Mouse (Mus musculus): ENCODE data around the gene B3galt6. TPM values are rescaled to one million over a fixed set of nuclear protein-coding genes. Genes with fewer than 3 reads are reported as not detected.

B3galt6 gene
- 10 to 100 TPM; 10.4 to 11.2 TPM for total RNA-seq (2021)

- peak; percentile 72 to 89 for DNase-seq (ENCODE audit: extremely low spot score in 1 of 2, low spot score in 1 of 2)
Observed at GRCm38 (mm10) chr4:155992241-155992905, at the start of gene B3galt6, which contains the start of gene Sdf4. Gene B3galt6 (minus strand): TSS chr4:155992649. Gene Sdf4 (plus strand): TSS chr4:155992872.

GRCm38 (mm10) chr4:156034901-156035300 is 42.5 kb upstream of the B3galt6 start:
- DNase-seq (ENCODE audit: extremely low spot score in 1 of 2, low spot score in 1 of 2), result no peak

- no peak for DNase-seq (ENCODE audit: extremely low spot score in 1 of 2, low spot score in 1 of 2)
Observed at GRCm38 (mm10) chr4:156034301-156034700, 41.9 kb upstream of the B3galt6 start.

GRCm38 (mm10) chr4:156033476-156034119 is 41.1 kb upstream of the B3galt6 start:
- no peak for DNase-seq (ENCODE audit: extremely low spot score in 1 of 2, low spot score in 1 of 2)

- DNase-seq (ENCODE audit: extremely low spot score in 1 of 2, low spot score in 1 of 2), result no peak
Observed at GRCm38 (mm10) chr4:156032856-156033255, 40.4 kb upstream of the B3galt6 start.

- DNase-seq (ENCODE audit: extremely low spot score in 1 of 2, low spot score in 1 of 2), result peak; percentile 51 to 60
Observed at GRCm38 (mm10) chr4:156031593-156032391, 39.3 kb upstream of the B3galt6 start.

- DNase-seq (ENCODE audit: extremely low spot score in 1 of 2, low spot score in 1 of 2), result no peak
Observed at GRCm38 (mm10) chr4:156031255-156031592, 38.8 kb upstream of the B3galt6 start.

- no peak for DNase-seq (ENCODE audit: extremely low spot score in 1 of 2, low spot score in 1 of 2)
Observed at GRCm38 (mm10) chr4:156030651-156031118, 38.2 kb upstream of the B3galt6 start.

- DNase-seq (ENCODE audit: extremely low spot score in 1 of 2, low spot score in 1 of 2), result no peak
Observed at GRCm38 (mm10) chr4:156028580-156028979, 36.1 kb upstream of the B3galt6 start.

- peak; percentile 24 to 52 for DNase-seq (ENCODE audit: extremely low spot score in 1 of 2, low spot score in 1 of 2)
Observed at GRCm38 (mm10) chr4:156026013-156026412, 33.6 kb upstream of the B3galt6 start, which contains the start of gene Tnfrsf18. Gene Tnfrsf18 (plus strand): TSS chr4:156026164.

GRCm38 (mm10) chr4:156024184-156024583 is 31.7 kb upstream of the B3galt6 start:
- no peak for DNase-seq (ENCODE audit: extremely low spot score in 1 of 2, low spot score in 1 of 2)

GRCm38 (mm10) chr4:156023520-156023919 is 31.1 kb upstream of the B3galt6 start:
- DNase-seq (ENCODE audit: extremely low spot score in 1 of 2, low spot score in 1 of 2), result no peak

GRCm38 (mm10) chr4:156021942-156022419 is 29.5 kb upstream of the B3galt6 start:
- DNase-seq (ENCODE audit: extremely low spot score in 1 of 2, low spot score in 1 of 2), result no peak

GRCm38 (mm10) chr4:156021381-156021780 is 28.9 kb upstream of the B3galt6 start:
- DNase-seq (ENCODE audit: extremely low spot score in 1 of 2, low spot score in 1 of 2), result no peak

GRCm38 (mm10) chr4:156019771-156020170 is 27.3 kb upstream of the B3galt6 start:
- no peak for DNase-seq (ENCODE audit: extremely low spot score in 1 of 2, low spot score in 1 of 2)

GRCm38 (mm10) chr4:156014436-156014835 is 22.0 kb upstream of the B3galt6 start:
- no peak for DNase-seq (ENCODE audit: extremely low spot score in 1 of 2, low spot score in 1 of 2)

GRCm38 (mm10) chr4:156013637-156014036 is 21.2 kb upstream of the B3galt6 start, which contains the start of gene Tnfrsf4:
Gene Tnfrsf4 (plus strand): TSS chr4:156013843.
- no peak for DNase-seq (ENCODE audit: extremely low spot score in 1 of 2, low spot score in 1 of 2)

- DNase-seq (ENCODE audit: extremely low spot score in 1 of 2, low spot score in 1 of 2), result no peak
Observed at GRCm38 (mm10) chr4:156008369-156008768, 15.9 kb upstream of the B3galt6 start.

- DNase-seq (ENCODE audit: extremely low spot score in 1 of 2, low spot score in 1 of 2), result no peak
Observed at GRCm38 (mm10) chr4:156004109-156004508, 11.7 kb upstream of the B3galt6 start.

GRCm38 (mm10) chr4:155993606-155994005 is 1.2 kb upstream of the B3galt6 start:
- DNase-seq (ENCODE audit: extremely low spot score in 1 of 2, low spot score in 1 of 2), result no peak

Data from layer of hippocampus, postnatal 25 days (tissue).